Mouse (Mus musculus) hindbrain, postnatal 0 days (tissue): ENCODE measurements around the gene Gm29776. TPM values are rescaled to one million over a fixed set of nuclear protein-coding genes. Genes with fewer than 3 reads are reported as not detected.

Experiments
- ATAC-seq: fragments of 200-750 bp; cut with Nextera tagmentation; 2 replicates; pipeline ENCODE4 v1.8.0; 2017; ENCODE audit warnings: mild to moderate bottlenecking, moderate TSS enrichment, moderate library complexity
- DNase-seq: peaks from one replicate; pipeline ENCODE4 v3.0.0-alpha.2; 2015; ENCODE audit warnings: low spot score
- H3K27ac ChIP-seq: fragments of 300-500 bp; sonication (generic); 2 replicates; pipeline ENCODE4 v1.5.1; 2014; ENCODE audit warnings: mild to moderate bottlenecking
- H3K27me3 ChIP-seq: fragments of 300-500 bp; sonication (generic); 2 replicates; pipeline ENCODE4 v1.6.1; 2014; ENCODE audit warnings: low read length, mixed read lengths; ENCODE audit not compliant: insufficient read depth
- H3K36me3 ChIP-seq: fragments of 300-500 bp; sonication (generic); 2 replicates; pipeline ENCODE4 v1.6.1; 2014; ENCODE audit warnings: low read length, mixed read lengths; ENCODE audit not compliant: insufficient read depth
- H3K4me1 ChIP-seq: fragments of 300-500 bp; sonication (generic); 2 replicates; pipeline ENCODE4 v1.6.1; 2014; ENCODE audit warnings: antibody characterized with exemption, low read length, mixed read lengths; ENCODE audit not compliant: insufficient read depth
- H3K4me2 ChIP-seq: fragments of 300-500 bp; sonication (generic); 2 replicates; pipeline ENCODE4 v1.6.1; 2014; ENCODE audit warnings: low read depth, mild to moderate bottlenecking, low read length, moderate library complexity, mixed read lengths
- H3K4me3 ChIP-seq: fragments of 300-500 bp; sonication (generic); 2 replicates; pipeline ENCODE4 v1.5.1; 2014; ENCODE audit warnings: low read length
- H3K9ac ChIP-seq: fragments of 300-500 bp; sonication (generic); replicated peaks from 2 replicates; pipeline ENCODE4 v1.6.1; 2014; ENCODE audit warnings: mild to moderate bottlenecking, low read length, moderate library complexity, mixed read lengths
- H3K9me3 ChIP-seq: fragments of 300-500 bp; sonication (generic); 2 replicates; pipeline ENCODE4 v1.6.1; 2016; ENCODE audit warnings: low read length, mixed read lengths
- CTCF ChIP-seq: IDR thresholded peaks from 2 replicates; pipeline ENCODE4 v1.5.1; 2016; ENCODE audit warnings: antibody characterized with exemption, control low read depth, low read depth
- WGBS: fragments of 180-500 bp; shearing (Covaris S2); extraction: QIAGEN DNeasy Blood & Tissue Kit; methylation state at CpG from one replicate; pipeline ENCODE4 v1.1.7; 2014; 5-methylcytosine and 5-hydroxymethylcytosine counted together
- polyA plus RNA-seq: library from polyadenylated mRNA; unstranded; fragments of >200 nt; fragmentation: Nextera tagmentation; extraction: Ambion mirVana; gene quantifications from 2 replicates; pipeline ENCODE4 v1.2.1, GENCODE M21; 2015
- total RNA-seq: library from RNA; depleted of rRNA; stranded (reverse); fragments of >200 nt; gene quantifications from 2 replicates; pipeline ENCODE4 v1.2.3, GENCODE M21; 2014

Gm29776 gene
- total and polyA plus RNA-seq, 2 experiments from 2014 or later: 0.28 to 0.31 TPM

DNA sequence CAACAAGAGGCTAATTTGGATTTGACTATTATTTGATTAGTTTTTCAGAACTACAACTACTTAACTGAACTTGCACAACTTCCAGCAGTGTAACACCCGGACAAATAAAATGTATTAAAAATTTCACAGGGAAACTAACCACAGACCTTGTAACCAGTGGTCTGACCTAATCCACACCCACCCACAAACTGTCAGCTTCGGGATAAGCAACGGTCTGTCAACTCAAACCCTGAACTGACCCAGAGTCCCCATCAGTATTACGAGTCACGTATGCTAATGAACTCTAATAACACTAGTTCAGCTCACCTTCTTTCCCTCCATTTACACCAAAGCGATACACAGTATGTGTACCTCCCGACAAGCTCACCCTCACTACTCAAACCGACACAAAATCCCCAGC, 13.2 kb downstream of the Gm29776 start:
- peaks cover 8% of the 10 kb centered on the region for H3K36me3 ChIP-seq
- no peak for TF ChIP-seq CTCF

DNA sequence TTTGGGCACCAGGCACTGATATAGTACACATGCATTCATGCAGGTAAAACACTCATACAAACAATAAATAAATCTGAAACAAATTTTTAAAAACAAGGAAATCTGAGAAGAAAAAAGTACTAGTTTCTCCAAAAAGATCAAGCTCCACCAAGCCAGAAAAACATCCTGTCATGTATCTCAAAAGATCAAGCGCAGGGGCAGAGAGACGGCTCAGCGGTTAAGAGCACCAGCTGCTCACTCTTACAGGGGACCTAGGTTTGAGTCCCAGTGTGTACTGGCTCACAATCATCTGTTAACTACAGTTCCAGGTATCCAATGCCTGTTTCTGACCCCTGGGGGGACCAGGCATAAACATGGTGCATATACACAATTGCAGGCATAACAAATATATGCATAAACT, 16.2 kb downstream of the Gm29776 start:
- 0 out of 2 replicates have a peak, but pooled peaks cover 6% of the 10 kb centered on the region for H3K4me1 ChIP-seq

More for the DNA sequence above, 13.2 kb downstream of the Gm29776 start:
- DNase-seq: no peak
- Histone ChIP-seq H3K27ac (peak overlapping the region; percentile 98; the same call in 1 of the 2 replicates), H3K4me2 (peak overlapping the region; percentile 91), H3K4me1 (peaks cover 10% of the 10 kb centered on the region; the same call in 1 of the 2 replicates), H3K9ac (peak overlapping the region; percentile 95), H3K9me3 (no peaks in the 10 kb centered on the region), H3K27me3 (no peaks in the 10 kb centered on the region), H3K4me3 (peak overlapping the region; percentile 91)
- no peak for ATAC-seq
- 12% methylated on average over 8 of the region's 8 CpGs for WGBS

DNA sequence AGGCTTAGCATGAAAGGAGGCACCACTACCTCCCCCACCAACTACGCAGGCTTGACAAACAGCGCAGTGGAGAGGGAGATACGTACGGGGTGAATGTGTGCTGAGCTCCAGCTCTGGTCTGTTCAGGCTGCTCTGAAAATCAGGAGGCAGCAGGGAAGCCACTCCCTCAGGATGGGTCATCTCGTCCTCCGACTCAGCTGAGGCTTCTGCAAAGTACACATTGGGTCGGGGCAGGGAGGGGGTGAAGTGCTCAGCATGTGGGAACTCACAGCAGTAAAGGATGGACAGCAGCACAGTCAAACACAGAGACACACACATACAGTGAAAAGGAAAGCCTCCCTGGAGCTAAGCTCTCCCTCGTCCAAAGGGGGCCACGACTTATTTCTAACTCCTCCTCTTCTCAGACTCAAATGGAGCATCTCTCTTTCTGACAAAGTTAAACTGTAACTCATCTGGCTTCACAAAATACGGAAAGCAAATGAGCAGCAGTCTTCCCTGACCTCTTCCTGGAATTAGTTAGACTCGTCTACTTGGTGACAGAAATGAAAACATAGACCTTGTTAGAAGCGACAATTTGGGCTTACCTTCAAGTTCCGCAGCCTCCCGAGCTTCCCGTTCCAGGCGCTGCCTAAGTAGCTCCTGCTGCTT, 19.9 kb downstream of the Gm29776 start:
- Histone ChIP-seq H3K9ac (no peak overlapping the region), H3K9me3 (no peaks in the 10 kb centered on the region), H3K36me3 (peaks cover 34% of the 10 kb centered on the region), H3K27ac (no peak overlapping the region), H3K4me2 (no peak overlapping the region), H3K4me3 (no peak overlapping the region), H3K4me1 (no peaks in the 10 kb centered on the region), H3K27me3 (no peaks in the 10 kb centered on the region)
- no peak for DNase-seq
- no peak for ATAC-seq
- no peak for TF ChIP-seq CTCF
- WGBS: 82% methylated on average over 16 of the region's 16 CpGs

More for the DNA sequence above, 16.2 kb downstream of the Gm29776 start:
- no peak overlapping the region for H3K9ac ChIP-seq
- no peak overlapping the region for H3K4me2 ChIP-seq
- no peaks in the 10 kb centered on the region for H3K9me3 ChIP-seq
- no peak overlapping the region for H3K27ac ChIP-seq
- no peak for DNase-seq
- no peak for ATAC-seq
- no peaks in the 10 kb centered on the region for H3K27me3 ChIP-seq
- H3K36me3 ChIP-seq: peaks cover 11% of the 10 kb centered on the region
- no peak for TF ChIP-seq CTCF
- 78% methylated on average over 3 of the region's 3 CpGs for WGBS
- no peak overlapping the region for H3K4me3 ChIP-seq

DNA sequence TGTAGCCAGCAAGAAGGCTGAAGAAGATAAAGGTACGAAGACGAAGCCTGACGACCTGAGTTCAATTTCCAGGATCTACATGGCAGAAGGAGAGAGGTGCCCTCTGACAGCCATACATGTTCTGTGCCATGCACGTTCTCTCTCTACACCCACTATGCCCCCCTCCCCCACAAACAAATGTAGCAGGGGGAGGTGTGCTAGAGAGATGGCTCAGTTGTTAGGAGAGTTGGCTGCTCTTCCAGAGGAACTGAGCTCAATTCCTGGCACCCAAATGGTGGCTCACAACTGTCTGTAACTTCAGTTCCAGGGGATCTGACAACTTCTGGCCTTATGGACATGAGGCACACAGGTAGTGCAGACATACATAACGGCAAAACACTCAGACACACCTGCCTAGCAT, 22.3 kb downstream of the Gm29776 start:
- no peaks in the 10 kb centered on the region for H3K27me3 ChIP-seq
- DNase-seq: no peak

DNA sequence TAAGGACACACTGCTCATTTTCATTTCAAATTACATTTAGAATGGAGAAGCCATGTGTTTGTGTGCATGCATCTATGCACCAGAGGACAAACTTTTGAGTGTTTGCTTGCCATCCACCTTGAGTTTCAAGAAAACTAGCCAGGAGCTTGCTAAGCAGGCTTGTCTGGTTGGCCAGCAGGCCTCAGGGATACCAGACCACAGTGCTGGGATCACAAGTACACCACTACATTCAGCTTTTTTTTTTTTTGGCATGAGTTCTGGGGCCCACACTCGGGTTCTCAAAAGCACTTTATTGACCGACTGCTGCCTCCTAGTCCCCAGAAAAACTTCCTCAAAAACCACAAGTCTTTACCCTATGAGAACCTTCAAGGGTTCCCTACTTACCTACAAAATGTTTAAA, 24.3 kb downstream of the Gm29776 start:
- no peak for TF ChIP-seq CTCF
- H3K27me3 ChIP-seq: no peaks in the 10 kb centered on the region
- ATAC-seq: no peak
- H3K27ac ChIP-seq: no peak overlapping the region
- 65% methylated on average over 2 of the region's 2 CpGs for WGBS
- DNase-seq: no peak
- no peak overlapping the region for H3K9ac ChIP-seq
- H3K9me3 ChIP-seq: no peaks in the 10 kb centered on the region
- H3K36me3 ChIP-seq: peaks cover 49% of the 10 kb centered on the region
- H3K4me1 ChIP-seq: no peaks in the 10 kb centered on the region
- H3K4me3 ChIP-seq: no peak overlapping the region
- no peak overlapping the region for H3K4me2 ChIP-seq

More for the DNA sequence above, 22.3 kb downstream of the Gm29776 start:
- ATAC-seq: no peak
- 85% methylated on average over 5 of the region's 5 CpGs for WGBS
- H3K9ac ChIP-seq: no peak overlapping the region
- no peaks in the 10 kb centered on the region for H3K9me3 ChIP-seq
- no peaks in the 10 kb centered on the region for H3K4me1 ChIP-seq
- H3K4me3 ChIP-seq: no peak overlapping the region
- TF ChIP-seq CTCF: no peak
- peaks cover 50% of the 10 kb centered on the region for H3K36me3 ChIP-seq
- no peak overlapping the region for H3K27ac ChIP-seq
- H3K4me2 ChIP-seq: no peak overlapping the region

DNA sequence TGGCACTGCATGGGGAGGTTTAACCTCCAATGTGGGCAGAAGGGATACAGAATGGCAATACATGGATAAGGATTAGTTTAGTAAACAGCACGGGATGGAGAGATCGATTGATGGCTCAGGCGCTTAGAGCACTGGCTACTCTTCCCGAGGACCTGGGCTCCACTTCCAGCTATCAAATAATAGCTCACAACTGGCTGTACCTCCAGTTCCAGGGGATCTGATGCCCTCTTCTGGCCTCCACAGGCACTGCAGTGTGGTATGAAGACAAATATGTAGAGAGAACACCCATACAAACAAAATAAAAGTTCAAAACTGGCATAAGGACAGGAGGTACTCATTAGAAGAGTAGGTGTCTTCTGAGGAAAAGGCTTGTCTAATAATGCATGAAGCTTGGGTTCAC, 29.3 kb downstream of the Gm29776 start:
- H3K4me2 ChIP-seq: no peak overlapping the region
- peak; percentile 67 for TF ChIP-seq CTCF
- no peaks in the 10 kb centered on the region for H3K27me3 ChIP-seq
- peaks cover 56% of the 10 kb centered on the region for H3K36me3 ChIP-seq
- 78% methylated on average over 4 of the region's 4 CpGs for WGBS
- ATAC-seq: no peak
- H3K27ac ChIP-seq: no peak overlapping the region
- DNase-seq: peak; percentile 26
- H3K9ac ChIP-seq: no peak overlapping the region
- no peak overlapping the region for H3K4me3 ChIP-seq
- no peaks in the 10 kb centered on the region for H3K9me3 ChIP-seq
- H3K4me1 ChIP-seq: no peaks in the 10 kb centered on the region

DNA sequence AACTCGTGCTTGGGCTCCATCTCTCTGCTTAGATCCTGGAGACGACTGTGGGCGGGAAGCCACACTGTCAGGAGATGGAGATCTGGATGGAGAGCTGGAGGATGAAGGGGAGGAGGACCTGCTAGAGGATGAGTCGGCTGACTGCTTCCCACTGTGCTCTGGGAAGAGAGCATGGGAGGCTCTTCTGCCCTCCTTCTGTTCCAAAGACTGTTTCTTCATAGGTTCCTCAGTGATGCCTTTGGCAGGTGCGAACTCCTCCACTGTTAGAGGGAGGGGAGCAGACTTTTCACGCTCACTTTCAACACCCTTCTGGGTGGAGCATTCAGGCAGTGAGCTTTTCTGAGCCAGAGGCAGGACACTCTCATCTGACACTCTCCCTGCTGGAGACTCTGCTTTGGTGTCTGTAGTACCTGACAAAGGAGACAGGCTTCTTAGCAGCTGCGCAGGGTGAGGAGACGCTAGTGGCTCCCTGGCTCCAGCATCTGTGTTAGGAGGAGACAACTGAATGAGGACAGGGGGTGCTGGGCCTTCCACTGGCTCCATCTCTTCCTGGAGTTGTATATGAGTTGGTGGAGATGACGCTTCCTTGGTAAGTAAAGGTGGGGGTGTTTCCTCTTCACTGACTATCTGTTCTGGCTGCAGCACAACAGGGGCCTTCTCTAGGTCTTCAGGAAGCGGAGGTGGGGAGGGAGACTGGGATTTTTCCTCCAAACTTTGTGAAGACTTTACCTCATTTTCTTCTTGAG, 34.0 kb downstream of the Gm29776 start:
- ATAC-seq: no peak
- Histone ChIP-seq H3K4me3 (no peak overlapping the region), H3K36me3 (peaks cover 74% of the 10 kb centered on the region), H3K4me1 (no peaks in the 10 kb centered on the region), H3K4me2 (no peak overlapping the region), H3K9me3 (no peaks in the 10 kb centered on the region), H3K27ac (no peak overlapping the region), H3K9ac (no peak overlapping the region), H3K27me3 (no peaks in the 10 kb centered on the region)
- no peak for DNase-seq
- 91% methylated on average over 10 of the region's 10 CpGs for WGBS
- TF ChIP-seq CTCF: no peak
